Mouse (Mus musculus) stomach, embryonic 16.5 days (tissue): ENCODE data around the gene Ccdc189. TPM values are rescaled to one million over a fixed set of nuclear protein-coding genes. Genes with fewer than 3 reads are reported as not detected.
A peak's percentile ranks its signal among the peaks of the same experiment; 100 is the strongest.

ENCODE experiments used
- ATAC-seq: fragments of 200-750 bp; cut with Nextera tagmentation; 2 replicates; pipeline ENCODE4 v1.8.0; 2017; ENCODE audit warnings: moderate number of reproducible peaks, moderate TSS enrichment; ENCODE audit not compliant: insufficient read depth, low FRiP score
- H3K27ac ChIP-seq: fragments of 300-500 bp; sonication (generic); 2 replicates; pipeline ENCODE4 v1.5.1; 2014; ENCODE audit warnings: low read length
- H3K27me3 ChIP-seq: fragments of 300-500 bp; sonication (generic); 2 replicates; pipeline ENCODE4 v1.6.1; 2014; ENCODE audit warnings: low read length, control low read depth, mixed read lengths; ENCODE audit not compliant: control insufficient read depth, insufficient read depth
- H3K36me3 ChIP-seq: fragments of 300-500 bp; sonication (generic); 2 replicates; pipeline ENCODE4 v1.6.1; 2014; ENCODE audit warnings: low read length; ENCODE audit not compliant: control insufficient read depth, insufficient read depth
- H3K4me1 ChIP-seq: fragments of 300-500 bp; sonication (generic); 2 replicates; pipeline ENCODE4 v1.6.1; 2014; ENCODE audit warnings: low read length, control low read depth, mixed read lengths; ENCODE audit not compliant: control insufficient read depth, insufficient read depth
- H3K4me2 ChIP-seq: fragments of 300-500 bp; sonication (generic); 2 replicates; pipeline ENCODE4 v1.6.1; 2014; ENCODE audit warnings: low read depth, low read length, mixed read lengths
- H3K4me3 ChIP-seq: fragments of 300-500 bp; sonication (generic); replicated peaks from 2 replicates; pipeline ENCODE4 v1.5.1; 2014; ENCODE audit warnings: mild to moderate bottlenecking, low read length
- H3K9ac ChIP-seq: fragments of 300-500 bp; sonication (generic); 2 replicates; pipeline ENCODE4 v1.6.1; 2014; ENCODE audit warnings: low read length
- H3K9me3 ChIP-seq: fragments of 300-500 bp; sonication (generic); replicated peaks from 2 replicates; pipeline ENCODE4 v1.6.1; 2016; ENCODE audit warnings: low read length, control low read depth; ENCODE audit not compliant: control insufficient read depth
- WGBS: fragments of 180-500 bp; shearing (Covaris S2); extraction: QIAGEN DNeasy Blood & Tissue Kit; methylation state at CpG from one replicate; pipeline ENCODE4 v1.1.7; 2014; 5-methylcytosine and 5-hydroxymethylcytosine counted together
- polyA plus RNA-seq: library from polyadenylated mRNA; unstranded; fragments of >200 nt; fragmentation: Nextera tagmentation; extraction: Ambion mirVana; gene quantifications from 2 replicates; pipeline ENCODE4 v1.2.1, GENCODE M21; 2015

Ccdc189 gene
- polyA plus RNA-seq, 1 experiment from 2014 or later: 8.1 TPM

GRCm38 (mm10) chr7:127585031-127585430 lies 3.4 kb downstream of the Ccdc189 start:
- no peaks in the 10 kb centered on the region for H3K27me3 ChIP-seq
- H3K27ac ChIP-seq: no peak overlapping the region
- no peak overlapping the region for H3K4me2 ChIP-seq
- H3K4me1 ChIP-seq: peaks cover 13% of the 10 kb centered on the region
- H3K36me3 ChIP-seq: peaks cover 22% of the 10 kb centered on the region
- H3K9me3 ChIP-seq: no peaks in the 10 kb centered on the region
- no peak overlapping the region for H3K9ac ChIP-seq
- 88% methylated on average over 7 of the region's 7 CpGs for WGBS
- H3K4me3 ChIP-seq: no peak overlapping the region
- ATAC-seq: no peak

GRCm38 (mm10) chr7:127583260-127583659 lies 5.1 kb downstream of the Ccdc189 start:
- H3K4me1 ChIP-seq: peaks cover 6% of the 10 kb centered on the region; the same call in 1 of the 2 replicates
- H3K4me2 ChIP-seq: no peak overlapping the region
- peaks cover 22% of the 10 kb centered on the region for H3K36me3 ChIP-seq
- no peaks in the 10 kb centered on the region for H3K9me3 ChIP-seq
- H3K9ac ChIP-seq: no peak overlapping the region
- no peak for ATAC-seq
- 93% methylated on average over 6 of the region's 6 CpGs for WGBS
- no peaks in the 10 kb centered on the region for H3K27me3 ChIP-seq
- no peak overlapping the region for H3K27ac ChIP-seq
- no peak overlapping the region for H3K4me3 ChIP-seq

GRCm38 (mm10) chr7:127574115-127574514 lies 14.3 kb downstream of the Ccdc189 start:
- no peaks in the 10 kb centered on the region for H3K9me3 ChIP-seq
- 13% methylated on average over 7 of the region's 7 CpGs for WGBS
- H3K4me1 ChIP-seq: peaks cover 11% of the 10 kb centered on the region
- H3K27me3 ChIP-seq: no peaks in the 10 kb centered on the region
- H3K4me2 ChIP-seq: peak overlapping the region; percentile 94
- no peak overlapping the region for H3K27ac ChIP-seq
- peak overlapping the region; percentile 89 for H3K9ac ChIP-seq
- no peak for ATAC-seq
- peak overlapping the region; percentile 83 for H3K4me3 ChIP-seq
- no peaks in the 10 kb centered on the region for H3K36me3 ChIP-seq

- H3K9me3 ChIP-seq: no peaks in the 10 kb centered on the region
- H3K27ac ChIP-seq: peak overlapping the region; percentile 50; the same call in 1 of the 2 replicates
- peaks cover 11% of the 10 kb centered on the region for H3K4me1 ChIP-seq
- H3K9ac ChIP-seq: peak overlapping the region; percentile 89
- H3K36me3 ChIP-seq: no peaks in the 10 kb centered on the region
- peak overlapping the region; percentile 83 for H3K4me3 ChIP-seq
- H3K4me2 ChIP-seq: peak overlapping the region; percentile 94
- WGBS: under 1% methylated on average over 28 of the region's 28 CpGs
- peak; percentile 37 for ATAC-seq
- H3K27me3 ChIP-seq: no peaks in the 10 kb centered on the region
These were observed 14.8 kb downstream of the Ccdc189 start for GRCm38 (mm10) chr7:127573503-127574008.

GRCm38 (mm10) chr7:127572895-127573471 lies 15.4 kb downstream of the Ccdc189 start, which contains the start of gene Phkg2:
TSS of gene Phkg2 (plus strand) at chr7:127573340.
- Histone ChIP-seq H3K27ac (peak within 1 kb of the TSS; percentile 50), H3K9ac (peak within 1 kb of the TSS; percentile 89), H3K4me1 (peaks cover 11% of the 10 kb centered on the region), H3K4me2 (peak within 1 kb of the TSS; percentile 94), H3K9me3 (no peaks in the 10 kb centered on the region), H3K27me3 (no peaks in the 10 kb centered on the region), H3K36me3 (no peaks in the 10 kb centered on the region), H3K4me3 (peak within 1 kb of the TSS; percentile 83)
- WGBS: under 1% methylated on average over 17 of the region's 17 CpGs
- peak; percentile 98 for ATAC-seq

- 73% methylated on average over 6 of the region's 6 CpGs for WGBS
- H3K36me3 ChIP-seq: peaks cover 22% of the 10 kb centered on the region
- ATAC-seq: no peak
These were observed 23.8 kb downstream of the Ccdc189 start for GRCm38 (mm10) chr7:127564381-127565150.

GRCm38 (mm10) chr7:127561340-127561858 lies 27.0 kb downstream of the Ccdc189 start, which contains the start of gene Tmem265:
TSS of gene Tmem265 (plus strand) at chr7:127561390.
- H3K9ac ChIP-seq: no peak within 1 kb of the TSS
- no peak for ATAC-seq
- no peaks in the 10 kb centered on the region for H3K9me3 ChIP-seq
- no peaks in the 10 kb centered on the region for H3K4me1 ChIP-seq
- no peaks in the 10 kb centered on the region for H3K27me3 ChIP-seq
- 84% methylated on average over 5 of the region's 5 CpGs for whole genome bisulfite sequencing
- H3K4me3 ChIP-seq: no peak within 1 kb of the TSS
- no peak within 1 kb of the TSS; the same call in 1 of the 2 replicates for H3K27ac ChIP-seq
- peaks cover 44% of the 10 kb centered on the region for H3K36me3 ChIP-seq
- H3K4me2 ChIP-seq: no peak within 1 kb of the TSS

More at GRCm38 (mm10) chr7:127564381-127565150, 23.8 kb downstream of the Ccdc189 start:
- H3K4me1 ChIP-seq: no peaks in the 10 kb centered on the region
- no peaks in the 10 kb centered on the region for H3K9me3 ChIP-seq
- H3K27ac ChIP-seq: no peak overlapping the region
- no peak overlapping the region for H3K4me3 ChIP-seq
- H3K4me2 ChIP-seq: no peak overlapping the region
- H3K27me3 ChIP-seq: no peaks in the 10 kb centered on the region
- no peak overlapping the region for H3K9ac ChIP-seq

- H3K36me3 ChIP-seq: peaks cover 46% of the 10 kb centered on the region
- H3K27me3 ChIP-seq: no peaks in the 10 kb centered on the region
- no peak overlapping the region for H3K4me3 ChIP-seq
- H3K9me3 ChIP-seq: no peaks in the 10 kb centered on the region
- no peak for ATAC-seq
- H3K4me2 ChIP-seq: no peak overlapping the region
- WGBS: 92% methylated on average over 11 of the region's 11 CpGs
- H3K27ac ChIP-seq: no peak overlapping the region
- H3K4me1 ChIP-seq: no peaks in the 10 kb centered on the region
- no peak overlapping the region for H3K9ac ChIP-seq
These were observed 27.8 kb downstream of the Ccdc189 start for GRCm38 (mm10) chr7:127560580-127560979.

GRCm38 (mm10) chr7:127551558-127551957 lies 36.8 kb downstream of the Ccdc189 start:
- 90% methylated on average over 8 of the region's 8 CpGs for WGBS

More at GRCm38 (mm10) chr7:127551558-127551957, 36.8 kb downstream of the Ccdc189 start:
- no peak overlapping the region for H3K4me2 ChIP-seq
- H3K4me3 ChIP-seq: no peak overlapping the region
- no peaks in the 10 kb centered on the region for H3K9me3 ChIP-seq
- H3K9ac ChIP-seq: no peak overlapping the region
- H3K27ac ChIP-seq: no peak overlapping the region
- H3K27me3 ChIP-seq: no peaks in the 10 kb centered on the region
- ATAC-seq: no peak
- peaks cover 25% of the 10 kb centered on the region for H3K36me3 ChIP-seq
- no peaks in the 10 kb centered on the region for H3K4me1 ChIP-seq
